Mouse (Mus musculus): ENCODE data around the gene F13a1. TPM values are rescaled to one million over a fixed set of nuclear protein-coding genes. Genes with fewer than 3 reads are reported as not detected.

Gene F13a1
- polyA plus RNA-seq, 1 experiment = not detected

GRCm38 (mm10) chr13:36953676-36954075 lies 96.4 kb downstream of the F13a1 start:
- Histone ChIP-seq H3K36me3 (ENCODE audit: control insufficient read depth, insufficient read depth, low read length, poor library complexity, severe bottlenecking) (no peaks in the 10 kb centered on the region), H3K4me3 (ENCODE audit: low read depth, low read length) (no peak overlapping the region), H3K9me3 (replicated peaks; ENCODE audit: control insufficient read depth, insufficient read depth, low read length, poor library complexity, severe bottlenecking) (0 out of 2 replicates have a peak, but pooled peaks cover 2% of the 10 kb centered on the region), H3K4me1 (ENCODE audit: control insufficient read depth, insufficient read depth, low read length) (no peaks in the 10 kb centered on the region), H3K27me3 (ENCODE audit: control insufficient read depth, insufficient read depth, low read length, poor library complexity, severe bottlenecking) (no peaks in the 10 kb centered on the region), H3K9ac (ENCODE audit: low read depth, poor library complexity, severe bottlenecking) (no peak overlapping the region), H3K27ac (ENCODE audit: insufficient read depth, low read length) (no peak overlapping the region)
- TF ChIP-seq CTCF (IDR thresholded peaks at IDR 0.05; ENCODE audit: low read depth, low read length) (no peak), POLR2A (IDR thresholded peaks at IDR 0.05; ENCODE audit: insufficient read depth, low read length) (no peak), EP300 (IDR thresholded peaks at IDR 0.05; ENCODE audit: insufficient read depth, low read depth, low read length) (no peak)

DNA sequence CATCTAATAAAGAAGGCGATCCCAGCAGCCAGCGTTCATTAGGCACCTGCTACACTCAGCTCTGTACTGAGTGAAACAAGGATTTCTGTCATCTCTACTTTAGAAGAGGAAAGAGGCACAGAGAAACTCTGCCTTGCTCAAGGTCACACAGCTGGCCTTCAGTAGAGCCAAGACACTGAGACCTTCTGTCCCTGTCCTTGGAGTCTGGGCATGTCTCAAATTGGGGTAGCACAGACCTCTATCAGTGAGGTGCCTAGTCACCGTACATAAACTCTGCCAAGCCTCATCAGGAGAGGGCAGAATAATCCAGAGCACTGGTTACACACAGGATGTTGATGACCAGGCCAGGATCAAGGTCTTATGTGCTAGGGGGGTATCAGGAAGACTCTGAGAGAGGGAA lies 108.2 kb downstream of the F13a1 start:
- no peaks in the 10 kb centered on the region for H3K27me3 ChIP-seq (ENCODE audit: control insufficient read depth, insufficient read depth, low read length, poor library complexity, severe bottlenecking)
- H3K4me1 ChIP-seq (ENCODE audit: control insufficient read depth, insufficient read depth, low read length) = no peaks in the 10 kb centered on the region
- no peak overlapping the region for H3K27ac ChIP-seq (ENCODE audit: insufficient read depth, low read length)
- no peak for TF ChIP-seq CTCF (IDR thresholded peaks at IDR 0.05; ENCODE audit: low read depth, low read length)
- no peak for TF ChIP-seq EP300 (IDR thresholded peaks at IDR 0.05; ENCODE audit: insufficient read depth, low read depth, low read length)
- TF ChIP-seq POLR2A (IDR thresholded peaks at IDR 0.05; ENCODE audit: insufficient read depth, low read length) = no peak
- no peaks in the 10 kb centered on the region for H3K36me3 ChIP-seq (ENCODE audit: control insufficient read depth, insufficient read depth, low read length, poor library complexity, severe bottlenecking)
- H3K9me3 ChIP-seq (replicated peaks; ENCODE audit: control insufficient read depth, insufficient read depth, low read length, poor library complexity, severe bottlenecking) = no peaks in the 10 kb centered on the region
- H3K4me3 ChIP-seq (ENCODE audit: low read depth, low read length) = no peak overlapping the region
- no peak overlapping the region for H3K9ac ChIP-seq (ENCODE audit: low read depth, poor library complexity, severe bottlenecking)

GRCm38 (mm10) chr13:36932066-36932465 lies 118.0 kb downstream of the F13a1 start:
- H3K4me1 ChIP-seq (ENCODE audit: control insufficient read depth, insufficient read depth, low read length) = no peaks in the 10 kb centered on the region
- no peaks in the 10 kb centered on the region for H3K36me3 ChIP-seq (ENCODE audit: control insufficient read depth, insufficient read depth, low read length, poor library complexity, severe bottlenecking)
- no peaks in the 10 kb centered on the region for H3K27me3 ChIP-seq (ENCODE audit: control insufficient read depth, insufficient read depth, low read length, poor library complexity, severe bottlenecking)
- TF ChIP-seq EP300 (IDR thresholded peaks at IDR 0.05; ENCODE audit: insufficient read depth, low read depth, low read length) = no peak
- no peak for TF ChIP-seq POLR2A (IDR thresholded peaks at IDR 0.05; ENCODE audit: insufficient read depth, low read length)
- no peak for TF ChIP-seq CTCF (IDR thresholded peaks at IDR 0.05; ENCODE audit: low read depth, low read length)
- no peak overlapping the region for H3K4me3 ChIP-seq (ENCODE audit: low read depth, low read length)
- no peaks in the 10 kb centered on the region for H3K9me3 ChIP-seq (replicated peaks; ENCODE audit: control insufficient read depth, insufficient read depth, low read length, poor library complexity, severe bottlenecking)
- no peak overlapping the region for H3K27ac ChIP-seq (ENCODE audit: insufficient read depth, low read length)
- no peak overlapping the region for H3K9ac ChIP-seq (ENCODE audit: low read depth, poor library complexity, severe bottlenecking)

DNA sequence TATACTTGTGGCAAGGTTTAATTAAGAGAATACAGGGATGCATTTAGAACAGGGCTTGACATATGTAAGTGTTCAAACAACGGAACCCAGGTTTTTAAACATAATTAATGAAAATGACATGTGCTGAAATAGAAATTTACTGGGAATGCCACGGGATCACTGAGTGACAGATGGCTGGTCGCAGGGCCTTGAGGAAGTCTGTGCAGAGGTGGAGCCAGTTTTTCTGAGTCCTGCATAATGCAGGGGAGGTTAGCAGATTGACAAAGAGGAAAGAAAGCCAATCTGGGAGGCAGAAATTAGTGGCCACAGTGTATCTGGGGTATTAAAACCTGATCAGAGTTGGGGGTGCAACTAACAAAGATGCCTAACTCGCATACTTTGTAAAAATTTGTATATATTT lies 130.3 kb downstream of the F13a1 start:
- Histone ChIP-seq H3K4me3 (ENCODE audit: low read depth, low read length) (no peak overlapping the region), H3K9me3 (replicated peaks; ENCODE audit: control insufficient read depth, insufficient read depth, low read length, poor library complexity, severe bottlenecking) (no peaks in the 10 kb centered on the region), H3K9ac (ENCODE audit: low read depth, poor library complexity, severe bottlenecking) (no peak overlapping the region), H3K36me3 (ENCODE audit: control insufficient read depth, insufficient read depth, low read length, poor library complexity, severe bottlenecking) (no peaks in the 10 kb centered on the region), H3K27me3 (ENCODE audit: control insufficient read depth, insufficient read depth, low read length, poor library complexity, severe bottlenecking) (no peaks in the 10 kb centered on the region), H3K27ac (ENCODE audit: insufficient read depth, low read length) (no peak overlapping the region), H3K4me1 (ENCODE audit: control insufficient read depth, insufficient read depth, low read length) (no peaks in the 10 kb centered on the region)
- TF ChIP-seq CTCF (IDR thresholded peaks at IDR 0.05; ENCODE audit: low read depth, low read length) (no peak), POLR2A (IDR thresholded peaks at IDR 0.05; ENCODE audit: insufficient read depth, low read length) (no peak), EP300 (IDR thresholded peaks at IDR 0.05; ENCODE audit: insufficient read depth, low read depth, low read length) (no peak)

GRCm38 (mm10) chr13:36903885-36904284 lies 146.2 kb downstream of the F13a1 start:
- H3K4me3 ChIP-seq (ENCODE audit: low read depth, low read length) = no peak overlapping the region
- no peaks in the 10 kb centered on the region for H3K9me3 ChIP-seq (replicated peaks; ENCODE audit: control insufficient read depth, insufficient read depth, low read length, poor library complexity, severe bottlenecking)
- H3K36me3 ChIP-seq (ENCODE audit: control insufficient read depth, insufficient read depth, low read length, poor library complexity, severe bottlenecking) = no peaks in the 10 kb centered on the region
- H3K27ac ChIP-seq (ENCODE audit: insufficient read depth, low read length) = no peak overlapping the region
- TF ChIP-seq EP300 (IDR thresholded peaks at IDR 0.05; ENCODE audit: insufficient read depth, low read depth, low read length) (no peak), POLR2A (IDR thresholded peaks at IDR 0.05; ENCODE audit: insufficient read depth, low read length) (no peak), CTCF (IDR thresholded peaks at IDR 0.05; ENCODE audit: low read depth, low read length) (no peak)
- no peaks in the 10 kb centered on the region for H3K27me3 ChIP-seq (ENCODE audit: control insufficient read depth, insufficient read depth, low read length, poor library complexity, severe bottlenecking)
- H3K4me1 ChIP-seq (ENCODE audit: control insufficient read depth, insufficient read depth, low read length) = no peaks in the 10 kb centered on the region
- H3K9ac ChIP-seq (ENCODE audit: low read depth, poor library complexity, severe bottlenecking) = no peak overlapping the region

- no peak overlapping the region for H3K9ac ChIP-seq (ENCODE audit: low read depth, poor library complexity, severe bottlenecking)
- H3K36me3 ChIP-seq (ENCODE audit: control insufficient read depth, insufficient read depth, low read length, poor library complexity, severe bottlenecking) = no peaks in the 10 kb centered on the region
- H3K4me1 ChIP-seq (ENCODE audit: control insufficient read depth, insufficient read depth, low read length) = no peaks in the 10 kb centered on the region
- H3K4me3 ChIP-seq (ENCODE audit: low read depth, low read length) = no peak overlapping the region
- no peaks in the 10 kb centered on the region for H3K27me3 ChIP-seq (ENCODE audit: control insufficient read depth, insufficient read depth, low read length, poor library complexity, severe bottlenecking)
- no peak for TF ChIP-seq CTCF (IDR thresholded peaks at IDR 0.05; ENCODE audit: low read depth, low read length)
- no peak for TF ChIP-seq POLR2A (IDR thresholded peaks at IDR 0.05; ENCODE audit: insufficient read depth, low read length)
- TF ChIP-seq EP300 (IDR thresholded peaks at IDR 0.05; ENCODE audit: insufficient read depth, low read depth, low read length) = peak; percentile 70; the same call in 1 of the 2 replicates
- no peaks in the 10 kb centered on the region for H3K9me3 ChIP-seq (replicated peaks; ENCODE audit: control insufficient read depth, insufficient read depth, low read length, poor library complexity, severe bottlenecking)
- H3K27ac ChIP-seq (ENCODE audit: insufficient read depth, low read length) = no peak overlapping the region
Measured at GRCm38 (mm10) chr13:36903447-36903846, 146.6 kb downstream of the F13a1 start.

Measured in ES-Bruce4 (cell line).